Mouse (Mus musculus) small intestine, adult 2 months (tissue): Measurements from ENCODE around the gene Drc1.

Experiments
- CTCF ChIP-seq: fragments of 200-500 bp; IDR thresholded peaks from 2 replicates; pipeline ENCODE4 v1.5.1; 2012; ENCODE audit warnings: low read depth, mild to moderate bottlenecking, control low read depth, inconsistent platforms, low read length, moderate library complexity, mixed read lengths; ENCODE audit not compliant: insufficient replicate concordance, insufficient read length; ENCODE audit errors: extremely low read depth
- POLR2A ChIP-seq: fragments of 200-500 bp; IDR thresholded peaks from 2 replicates; pipeline ENCODE4 v1.6.1; 2012; ENCODE audit warnings: low read depth, mild to moderate bottlenecking, control low read depth, inconsistent platforms, low read length, moderate library complexity

DNA sequence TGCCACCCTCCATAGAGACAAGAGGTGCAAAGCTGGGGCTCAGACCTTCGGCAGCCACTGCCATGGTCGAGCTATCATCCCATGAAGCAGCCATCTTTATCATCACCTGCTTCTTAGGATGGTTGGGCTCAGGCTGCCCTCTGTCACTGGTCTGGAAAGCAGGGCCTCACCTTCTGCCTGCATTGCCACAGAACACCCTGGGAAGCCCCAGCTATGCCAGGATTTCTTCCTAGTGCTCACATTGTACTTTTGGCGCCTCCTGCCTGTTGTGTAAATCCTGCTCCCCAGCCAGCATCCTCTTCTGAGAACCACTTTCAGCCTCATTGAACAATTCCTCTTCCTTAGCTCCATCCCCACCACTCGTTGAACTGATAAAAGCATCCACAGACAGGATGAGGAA lies 134.7 kb downstream of the Drc1 start:
- TF ChIP-seq CTCF (no peak), POLR2A (no peak)
